Mouse (Mus musculus): Measurements from ENCODE around the gene Fam98c. TPM values are rescaled to one million over a fixed set of nuclear protein-coding genes. Genes with fewer than 3 reads are reported as not detected.

Gene Fam98c
- polyA plus RNA-seq, 2 experiments from 2014 or later: 11.4 to 16.3 TPM

Other genes with a start within 250 kb of the Fam98c start
- 100 to 1,000 TPM in 1 of 2 experiments, 10 to 100 TPM in 1; 84.6 to 128 TPM for gene Actn4, start 193.9 kb downstream of the Fam98c start, polyA plus RNA-seq (2017; shearing (Covaris generic))
- gene Eif3k, start 174.4 kb downstream of the Fam98c start, polyA plus RNA-seq (2017; shearing (Covaris generic)): 100 to 1,000 TPM; 603 to 630 TPM
- 100 to 1,000 TPM in 1 of 2 experiments, 10 to 100 TPM in 1; 88.8 to 120 TPM for gene Map4k1, start 174.2 kb downstream of the Fam98c start, polyA plus RNA-seq (2017; shearing (Covaris generic))
- under 1 TPM; 0.03 to 0.05 TPM for gene Ryr1, start 31.1 kb downstream of the Fam98c start, polyA plus RNA-seq (2017; shearing (Covaris generic))
- 1 to 10 TPM in 1 of 2 experiments, under 1 TPM in 1; 0.95 to 1.1 TPM for gene Rasgrp4, start 21.4 kb downstream of the Fam98c start, polyA plus RNA-seq (2017; shearing (Covaris generic))
- not detected for gene Ggn, start 14.0 kb upstream of the Fam98c start, polyA plus RNA-seq (2017; shearing (Covaris generic))
- under 1 TPM in 1 of 2 experiments, not detected in 1; 0.78 TPM for gene Spred3, start 14.2 kb upstream of the Fam98c start, polyA plus RNA-seq (2017; shearing (Covaris generic))
- 100 to 1,000 TPM; 214 to 229 TPM for gene Psmd8, start 24.5 kb upstream of the Fam98c start, polyA plus RNA-seq (2017; shearing (Covaris generic))
- under 1 TPM in 1 of 2 experiments, not detected in 1; 0.15 TPM for gene Catsperg1, start 57.8 kb upstream of the Fam98c start, polyA plus RNA-seq (2017; shearing (Covaris generic))
- 1 to 10 TPM; 1.6 to 1.9 TPM for gene Kcnk6, start 76.3 kb upstream of the Fam98c start, polyA plus RNA-seq (2017; shearing (Covaris generic))
- gene Yif1b, start 82.1 kb upstream of the Fam98c start, polyA plus RNA-seq (2017; shearing (Covaris generic)): 10 to 100 TPM; 57.6 to 73.2 TPM
- gene 2200002D01Rik, start 92.2 kb upstream of the Fam98c start, polyA plus RNA-seq (2017; shearing (Covaris generic)): 1 to 10 TPM; 2.7 to 3.6 TPM
- 10 to 100 TPM; 66.6 to 70.2 TPM for gene Spint2, start 125.7 kb upstream of the Fam98c start, polyA plus RNA-seq (2017; shearing (Covaris generic))
- not detected for gene Ppp1r14a, start 133.1 kb upstream of the Fam98c start, polyA plus RNA-seq (2017; shearing (Covaris generic))
- not detected for gene Dpf1, start 147.7 kb upstream of the Fam98c start, polyA plus RNA-seq (2017; shearing (Covaris generic))

Measured in activated CD4-positive, CD25-positive, alpha-beta regulatory T cell, adult 4 months (primary cell).